Mouse (Mus musculus) lung, postnatal 0 days (tissue): ENCODE data around the gene Josd2. TPM values are rescaled to one million over a fixed set of nuclear protein-coding genes. Genes with fewer than 3 reads are reported as not detected.

Experiments
- ATAC-seq: fragments of 200-750 bp; cut with Nextera tagmentation; 2 replicates; pipeline ENCODE4 v1.8.0; 2017; ENCODE audit warnings: moderate library complexity
- DNase-seq: peaks from one replicate; pipeline ENCODE4 v3.0.0-alpha.2; 2016; ENCODE audit warnings: low spot score
- H3K27ac ChIP-seq: fragments of 300-500 bp; sonication (generic); 2 replicates; pipeline ENCODE4 v1.5.1; 2014; ENCODE audit warnings: antibody characterized with exemption, mild to moderate bottlenecking, low read length, mixed read lengths
- H3K27me3 ChIP-seq: fragments of 300-500 bp; sonication (generic); replicated peaks from 2 replicates; pipeline ENCODE4 v1.6.1; 2014; ENCODE audit warnings: low read length, mixed read lengths; ENCODE audit not compliant: insufficient read depth
- H3K36me3 ChIP-seq: fragments of 300-500 bp; sonication (generic); 2 replicates; pipeline ENCODE4 v1.6.1; 2014; ENCODE audit warnings: low read length, mixed read lengths; ENCODE audit not compliant: insufficient read depth
- H3K4me1 ChIP-seq: fragments of 300-500 bp; sonication (generic); 2 replicates; pipeline ENCODE4 v1.6.1; 2014; ENCODE audit warnings: antibody characterized with exemption, low read depth, low read length, mixed read lengths; ENCODE audit not compliant: insufficient read depth
- H3K4me2 ChIP-seq: fragments of 300-500 bp; sonication (generic); replicated peaks from 2 replicates; pipeline ENCODE4 v1.6.1; 2014; ENCODE audit warnings: low read depth, mild to moderate bottlenecking, low read length, moderate library complexity, mixed read lengths
- H3K4me3 ChIP-seq: fragments of 300-500 bp; sonication (generic); 2 replicates; pipeline ENCODE4 v1.5.1; 2014; ENCODE audit warnings: low read depth, low read length
- H3K9ac ChIP-seq: fragments of 300-500 bp; sonication (generic); replicated peaks from 2 replicates; pipeline ENCODE4 v1.6.1; 2014; ENCODE audit warnings: low read depth, mild to moderate bottlenecking
- H3K9me3 ChIP-seq: fragments of 300-500 bp; sonication (generic); 2 replicates; pipeline ENCODE4 v1.6.1; 2016; ENCODE audit warnings: low read length, mixed read lengths
- CTCF ChIP-seq: IDR thresholded peaks from 2 replicates; pipeline ENCODE4 v1.5.1; 2016; ENCODE audit warnings: antibody characterized with exemption, mild to moderate bottlenecking
- EP300 ChIP-seq: IDR thresholded peaks from 2 replicates; pipeline ENCODE4 v1.6.1; 2016; ENCODE audit warnings: antibody characterized with exemption, mild to moderate bottlenecking, control low read depth
- WGBS: fragments of 180-500 bp; shearing (Covaris S2); extraction: QIAGEN DNeasy Blood & Tissue Kit; methylation state at CpG from one replicate; pipeline ENCODE4 v1.1.7; 2014; 5-methylcytosine and 5-hydroxymethylcytosine counted together
- polyA plus RNA-seq: library from polyadenylated mRNA; unstranded; fragments of >200 nt; fragmentation: Nextera tagmentation; extraction: Ambion mirVana; gene quantifications from 2 replicates; pipeline ENCODE4 v1.2.1, GENCODE M21; 2015

Gene Josd2
- polyA plus RNA-seq, 1 experiment from 2014 or later: 93.7 TPM

GRCm38 (mm10) chr7:44495992-44496770, 28.4 kb downstream of the Josd2 start, which contains the start of the genes Emc10 and Fam71e1:
TSS of gene Emc10 (minus strand) at chr7:44496529.
TSS of gene Fam71e1 (plus strand) at chr7:44496581.
- peak within 1 kb of the TSS; percentile 77 for H3K9ac ChIP-seq
- DNase-seq (peak; percentile 98), ATAC-seq (peak; percentile 96)
- TF ChIP-seq CTCF (peak; percentile 35), EP300 (no peak)
- H3K4me1 ChIP-seq: peaks cover 10% of the 10 kb centered on the region; the same call in 1 of the 2 replicates
- peak within 1 kb of the TSS; percentile 86 for H3K4me2 ChIP-seq
- no peaks in the 10 kb centered on the region for H3K27me3 ChIP-seq
- peak within 1 kb of the TSS; percentile 88 for H3K27ac ChIP-seq
- peak within 1 kb of the TSS; percentile 76 for H3K4me3 ChIP-seq
- 0 out of 2 replicates have a peak, but pooled peaks cover 1% of the 10 kb centered on the region for H3K36me3 ChIP-seq
- 3% methylated on average over 47 of the region's 58 CpGs for WGBS
- H3K9me3 ChIP-seq: no peaks in the 10 kb centered on the region

- Histone ChIP-seq H3K27me3 (no peaks in the 10 kb centered on the region), H3K9me3 (no peaks in the 10 kb centered on the region), H3K9ac (peak overlapping the region; percentile 42; the same call in 1 of the 2 replicates), H3K27ac (peak overlapping the region; percentile 88), H3K4me2 (peak overlapping the region; percentile 86), H3K36me3 (no peaks in the 10 kb centered on the region), H3K4me1 (peaks cover 10% of the 10 kb centered on the region; the same call in 1 of the 2 replicates), H3K4me3 (peak overlapping the region; percentile 76)
- TF ChIP-seq EP300 (no peak), CTCF (peak; percentile 28; the same call in 1 of the 2 replicates)
- WGBS: 0% methylated on average over 26 of the region's 26 CpGs
- DNase-seq (no peak), ATAC-seq (no peak)
Observed at GRCm38 (mm10) chr7:44496771-44497109, 29.0 kb downstream of the Josd2 start.

GRCm38 (mm10) chr7:44497361-44498055, 29.7 kb downstream of the Josd2 start:
- Histone ChIP-seq H3K27me3 (no peaks in the 10 kb centered on the region), H3K9me3 (no peaks in the 10 kb centered on the region), H3K36me3 (no peaks in the 10 kb centered on the region), H3K9ac (no peak overlapping the region), H3K27ac (no peak overlapping the region), H3K4me1 (peaks cover 10% of the 10 kb centered on the region; the same call in 1 of the 2 replicates), H3K4me2 (peak overlapping the region; percentile 86; the same call in 1 of the 2 replicates), H3K4me3 (no peak overlapping the region)
- ATAC-seq (no peak), DNase-seq (no peak)
- no peak for TF ChIP-seq EP300
- TF ChIP-seq CTCF: no peak
- WGBS: 72% methylated on average over 10 of the region's 10 CpGs

GRCm38 (mm10) chr7:44498922-44499321, 31.1 kb downstream of the Josd2 start:
- Histone ChIP-seq H3K9ac (no peak overlapping the region), H3K27ac (no peak overlapping the region), H3K4me3 (no peak overlapping the region), H3K4me2 (no peak overlapping the region), H3K27me3 (no peaks in the 10 kb centered on the region), H3K4me1 (peaks cover 10% of the 10 kb centered on the region; the same call in 1 of the 2 replicates), H3K36me3 (no peaks in the 10 kb centered on the region), H3K9me3 (no peaks in the 10 kb centered on the region)
- TF ChIP-seq CTCF: no peak
- TF ChIP-seq EP300: no peak
- no peak for ATAC-seq
- no peak for DNase-seq
- 69% methylated on average over 1 of the region's 1 CpGs for WGBS

- Histone ChIP-seq H3K27me3 (no peaks in the 10 kb centered on the region), H3K4me2 (no peak overlapping the region), H3K9me3 (no peaks in the 10 kb centered on the region), H3K9ac (no peak overlapping the region), H3K27ac (no peak overlapping the region), H3K4me1 (peaks cover 10% of the 10 kb centered on the region; the same call in 1 of the 2 replicates), H3K4me3 (no peak overlapping the region), H3K36me3 (no peaks in the 10 kb centered on the region)
- 58% methylated on average over 17 of the region's 20 CpGs for WGBS
- TF ChIP-seq EP300: no peak
- no peak for TF ChIP-seq CTCF
- DNase-seq: no peak
- ATAC-seq: no peak
Observed at GRCm38 (mm10) chr7:44500046-44500445, 32.3 kb downstream of the Josd2 start.

DNA sequence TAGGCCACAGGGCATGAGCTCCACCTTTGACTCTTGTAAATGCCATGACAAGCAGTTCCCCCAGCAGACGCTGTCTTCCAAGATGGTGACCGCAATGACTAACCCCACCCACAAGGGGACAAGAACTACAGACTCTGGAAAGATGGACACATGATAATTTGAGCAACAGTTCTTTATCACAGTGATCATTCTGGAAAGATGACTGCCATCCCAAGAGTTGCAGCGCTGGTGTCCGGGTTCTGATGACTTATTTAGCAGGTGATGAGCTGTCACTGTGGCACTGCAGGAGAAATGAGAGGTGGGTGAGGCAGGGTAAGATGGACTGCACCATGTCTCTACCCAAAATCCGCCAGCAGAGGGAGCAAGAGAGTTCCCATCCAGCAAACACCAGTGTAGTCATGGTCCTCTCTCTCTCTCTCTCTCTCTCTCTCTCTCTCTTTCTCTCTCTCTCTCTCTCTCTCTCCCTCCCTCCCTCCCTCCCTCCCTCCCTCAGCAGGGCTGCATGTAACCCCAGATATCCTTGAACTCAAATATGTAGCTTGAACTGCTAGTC, 33.9 kb downstream of the Josd2 start:
- Histone ChIP-seq H3K4me2 (no peak overlapping the region), H3K27ac (no peak overlapping the region), H3K36me3 (no peaks in the 10 kb centered on the region), H3K9ac (no peak overlapping the region), H3K4me3 (no peak overlapping the region), H3K9me3 (no peaks in the 10 kb centered on the region), H3K27me3 (no peaks in the 10 kb centered on the region), H3K4me1 (peaks cover 4% of the 10 kb centered on the region; the same call in 1 of the 2 replicates)
- ATAC-seq (peak; percentile 67), DNase-seq (peak; percentile 69)
- no peak for TF ChIP-seq EP300
- TF ChIP-seq CTCF: peak; percentile 79
- WGBS: 30% methylated on average over 5 of the region's 5 CpGs
